Mouse (Mus musculus) cerebellum, adult 2 months (tissue): ENCODE measurements around the gene Usp31.

Experiments
- CTCF ChIP-seq: fragments of 200-500 bp; IDR thresholded peaks from 2 replicates; pipeline ENCODE4 v1.5.1; 2011; ENCODE audit warnings: low read depth, mild to moderate bottlenecking, control low read depth, low read length, moderate library complexity, borderline replicate concordance; ENCODE audit not compliant: insufficient read depth
- POLR2A ChIP-seq: fragments of 200-500 bp; IDR thresholded peaks from 2 replicates; pipeline ENCODE4 v1.6.1; 2011; ENCODE audit warnings: low read length, control low read depth, borderline replicate concordance; ENCODE audit not compliant: insufficient read depth

DNA sequence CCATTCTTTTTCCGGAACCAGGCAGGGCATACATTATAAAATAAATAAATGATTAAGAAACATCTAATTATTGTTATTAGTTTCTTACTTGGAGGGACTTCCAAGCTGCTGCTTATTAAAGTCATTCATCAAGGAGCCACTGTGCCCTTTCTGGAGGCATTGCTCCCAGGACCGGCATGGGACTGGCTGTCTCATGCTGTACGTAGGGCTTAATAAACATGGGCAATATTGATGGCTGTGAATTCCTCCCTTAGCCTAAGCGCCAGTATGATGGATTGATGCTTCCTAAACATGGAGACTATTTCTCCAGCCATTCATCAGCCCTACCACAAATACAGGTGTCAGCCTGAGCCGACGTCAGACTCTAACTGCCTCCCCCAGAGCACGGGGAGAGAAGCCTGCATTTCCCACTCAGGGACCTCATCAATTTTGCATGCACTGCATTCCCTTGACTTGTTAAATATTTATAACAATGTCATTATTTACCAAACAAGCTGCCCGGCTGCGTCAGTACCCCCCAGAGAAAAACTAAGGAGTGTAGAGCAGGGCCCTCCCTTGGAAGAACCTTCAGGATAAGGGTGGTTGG is 84.1 kb downstream of the Usp31 start:
- TF ChIP-seq POLR2A = no peak
- TF ChIP-seq CTCF = no peak
